Mouse (Mus musculus) cortical plate, adult 2 months (tissue): ENCODE measurements around the gene Fads3.

Experiments used
- CTCF ChIP-seq: fragments of 200-500 bp; IDR thresholded peaks from 2 replicates; pipeline ENCODE4 v1.5.1; 2011; ENCODE audit warnings: mild to moderate bottlenecking, control low read depth, low read length; ENCODE audit not compliant: insufficient read depth; ENCODE audit errors: extremely low read depth
- POLR2A ChIP-seq: fragments of 200-500 bp; IDR thresholded peaks from 2 replicates; pipeline ENCODE4 v1.6.1; 2011; ENCODE audit warnings: mild to moderate bottlenecking, low read length, control low read depth; ENCODE audit not compliant: insufficient read depth; ENCODE audit errors: extremely low read depth

DNA sequence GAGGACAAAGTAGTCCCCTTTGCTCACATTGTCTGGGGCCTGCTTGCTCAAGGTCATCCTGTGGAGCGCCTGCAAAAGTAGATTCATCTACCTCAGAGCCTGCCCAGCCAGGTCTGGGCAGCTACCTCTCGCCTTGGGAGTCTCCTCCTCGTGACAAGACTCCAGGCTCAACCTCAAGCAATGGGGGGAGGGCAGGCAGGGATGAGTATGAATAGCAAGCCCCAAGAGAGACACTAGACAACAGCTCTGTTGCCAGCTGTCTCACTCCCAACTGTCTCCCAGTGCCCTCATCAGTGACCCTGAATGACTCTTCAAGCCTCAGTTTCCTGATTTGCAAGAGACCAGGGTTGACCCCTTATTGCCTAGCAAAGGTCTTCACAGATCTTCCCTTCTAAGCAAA is 28.0 kb upstream of the Fads3 start:
- TF ChIP-seq CTCF (no peak), POLR2A (no peak)
